Mouse (Mus musculus) neural tube, embryonic 11.5 days (tissue): ENCODE results near the gene Slc7a7. TPM values are rescaled to one million over a fixed set of nuclear protein-coding genes. Genes with fewer than 3 reads are reported as not detected.

Experiments used
- ATAC-seq: fragments of 200-750 bp; cut with Nextera tagmentation; 2 replicates; pipeline ENCODE4 v1.8.0; 2017; ENCODE audit warnings: moderate number of reproducible peaks, mild to moderate bottlenecking, moderate TSS enrichment, moderate library complexity; ENCODE audit not compliant: insufficient read depth, low FRiP score, low TSS enrichment
- DNase-seq: peaks from one replicate; pipeline ENCODE4 v3.0.0-alpha.2; 2015; ENCODE audit warnings: low spot score
- H3K27ac ChIP-seq: fragments of 300-500 bp; sonication (generic); 2 replicates; pipeline ENCODE4 v1.5.1; 2014; ENCODE audit warnings: low read depth, mild to moderate bottlenecking, low read length
- H3K27me3 ChIP-seq: fragments of 300-500 bp; sonication (generic); 2 replicates; pipeline ENCODE4 v1.6.1; 2014; ENCODE audit warnings: mild to moderate bottlenecking, low read length, mixed read lengths; ENCODE audit not compliant: control insufficient read depth, insufficient read depth
- H3K36me3 ChIP-seq: fragments of 300-500 bp; sonication (generic); 2 replicates; pipeline ENCODE4 v1.6.1; 2014; ENCODE audit warnings: mild to moderate bottlenecking, low read length, moderate library complexity, mixed read lengths; ENCODE audit not compliant: control insufficient read depth, insufficient read depth
- H3K4me1 ChIP-seq: fragments of 300-500 bp; sonication (generic); 2 replicates; pipeline ENCODE4 v1.6.1; 2014; ENCODE audit warnings: low read length, mixed read lengths; ENCODE audit not compliant: control insufficient read depth, insufficient read depth
- H3K4me2 ChIP-seq: fragments of 300-500 bp; sonication (generic); 2 replicates; pipeline ENCODE4 v1.6.1; 2014; ENCODE audit warnings: low read depth, mild to moderate bottlenecking, moderate library complexity
- H3K4me3 ChIP-seq: fragments of 300-500 bp; sonication (generic); 2 replicates; pipeline ENCODE4 v1.5.1; 2014; ENCODE audit warnings: low read depth, low read length
- H3K9ac ChIP-seq: fragments of 300-500 bp; sonication (generic); 2 replicates; pipeline ENCODE4 v1.6.1; 2014; ENCODE audit warnings: mild to moderate bottlenecking, low read length
- H3K9me3 ChIP-seq: fragments of 300-500 bp; sonication (generic); 2 replicates; pipeline ENCODE4 v1.6.1; 2016; ENCODE audit warnings: low read length; ENCODE audit not compliant: control insufficient read depth
- WGBS: fragments of 180-500 bp; shearing (Covaris S2); extraction: QIAGEN DNeasy Blood & Tissue Kit; methylation state at CpG from one replicate; pipeline ENCODE4 v1.1.7; 2014; 5-methylcytosine and 5-hydroxymethylcytosine counted together
- polyA plus RNA-seq: library from polyadenylated mRNA; unstranded; fragments of >200 nt; fragmentation: Nextera tagmentation; extraction: Ambion mirVana; gene quantifications from 2 replicates; pipeline ENCODE4 v1.2.1, GENCODE M21; 2014

Gene Slc7a7
- polyA plus RNA-seq, 1 experiment from 2014 or later: 4.8 TPM

GRCm38 (mm10) chr14:54377166-54377565, 40.4 kb downstream of the Slc7a7 start:
- no peak for DNase-seq
- no peak overlapping the region for H3K9ac ChIP-seq
- no peak overlapping the region for H3K4me2 ChIP-seq
- no peaks in the 10 kb centered on the region for H3K36me3 ChIP-seq
- H3K4me1 ChIP-seq: no peaks in the 10 kb centered on the region
- no peak overlapping the region for H3K27ac ChIP-seq
- H3K9me3 ChIP-seq: no peaks in the 10 kb centered on the region
- WGBS: 93% methylated on average over 6 of the region's 6 CpGs
- H3K27me3 ChIP-seq: no peaks in the 10 kb centered on the region
- H3K4me3 ChIP-seq: no peak overlapping the region
- no peak for ATAC-seq

GRCm38 (mm10) chr14:54375916-54376315, 41.7 kb downstream of the Slc7a7 start:
- WGBS: 75% methylated on average over 3 of the region's 3 CpGs
- Histone ChIP-seq H3K9ac (no peak overlapping the region), H3K27me3 (no peaks in the 10 kb centered on the region), H3K4me3 (no peak overlapping the region), H3K36me3 (no peaks in the 10 kb centered on the region), H3K27ac (no peak overlapping the region), H3K4me2 (no peak overlapping the region), H3K4me1 (no peaks in the 10 kb centered on the region), H3K9me3 (0 out of 2 replicates have a peak, but pooled peaks cover 4% of the 10 kb centered on the region)
- ATAC-seq: no peak
- no peak for DNase-seq

- no peak for DNase-seq
- WGBS: 91% methylated on average over 9 of the region's 9 CpGs
- H3K9ac ChIP-seq: no peak overlapping the region
Measured at GRCm38 (mm10) chr14:54372923-54373322, 44.7 kb downstream of the Slc7a7 start.

GRCm38 (mm10) chr14:54371460-54371859, 46.1 kb downstream of the Slc7a7 start:
- no peak overlapping the region for H3K4me2 ChIP-seq
- H3K9me3 ChIP-seq: 0 out of 2 replicates have a peak, but pooled peaks cover 4% of the 10 kb centered on the region
- 96% methylated on average over 10 of the region's 10 CpGs for WGBS
- H3K36me3 ChIP-seq: peaks cover 26% of the 10 kb centered on the region
- no peak overlapping the region for H3K27ac ChIP-seq
- H3K27me3 ChIP-seq: no peaks in the 10 kb centered on the region
- DNase-seq (no peak), ATAC-seq (no peak)
- no peaks in the 10 kb centered on the region for H3K4me1 ChIP-seq
- no peak overlapping the region for H3K9ac ChIP-seq
- no peak overlapping the region for H3K4me3 ChIP-seq

More at GRCm38 (mm10) chr14:54372923-54373322, 44.7 kb downstream of the Slc7a7 start:
- H3K9me3 ChIP-seq: 0 out of 2 replicates have a peak, but pooled peaks cover 4% of the 10 kb centered on the region
- H3K4me2 ChIP-seq: no peak overlapping the region
- H3K4me3 ChIP-seq: no peak overlapping the region
- no peak for ATAC-seq
- H3K27me3 ChIP-seq: no peaks in the 10 kb centered on the region
- H3K27ac ChIP-seq: no peak overlapping the region
- peaks cover 14% of the 10 kb centered on the region for H3K36me3 ChIP-seq
- H3K4me1 ChIP-seq: no peaks in the 10 kb centered on the region

- H3K4me3 ChIP-seq: no peak overlapping the region
- 93% methylated on average over 6 of the region's 6 CpGs for WGBS
- H3K4me1 ChIP-seq: no peaks in the 10 kb centered on the region
- H3K36me3 ChIP-seq: peaks cover 27% of the 10 kb centered on the region
- no peak for ATAC-seq
- DNase-seq: no peak
- no peak overlapping the region for H3K4me2 ChIP-seq
- 0 out of 2 replicates have a peak, but pooled peaks cover 4% of the 10 kb centered on the region for H3K9me3 ChIP-seq
- H3K9ac ChIP-seq: no peak overlapping the region
- no peak overlapping the region for H3K27ac ChIP-seq
- H3K27me3 ChIP-seq: no peaks in the 10 kb centered on the region
Measured at GRCm38 (mm10) chr14:54370595-54370994, 47.0 kb downstream of the Slc7a7 start.

GRCm38 (mm10) chr14:54369372-54369771, 48.2 kb downstream of the Slc7a7 start:
- Histone ChIP-seq H3K4me2 (no peak overlapping the region), H3K27ac (no peak overlapping the region), H3K4me3 (no peak overlapping the region), H3K9ac (no peak overlapping the region), H3K9me3 (0 out of 2 replicates have a peak, but pooled peaks cover 4% of the 10 kb centered on the region), H3K36me3 (peaks cover 27% of the 10 kb centered on the region), H3K27me3 (no peaks in the 10 kb centered on the region), H3K4me1 (no peaks in the 10 kb centered on the region)
- no peak for DNase-seq
- no peak for ATAC-seq
- 98% methylated on average over 3 of the region's 3 CpGs for WGBS

- no peaks in the 10 kb centered on the region for H3K4me1 ChIP-seq
- no peaks in the 10 kb centered on the region for H3K27me3 ChIP-seq
- DNase-seq (no peak), ATAC-seq (no peak)
- 93% methylated on average over 18 of the region's 18 CpGs for WGBS
- no peak overlapping the region for H3K27ac ChIP-seq
- no peak overlapping the region for H3K4me3 ChIP-seq
- H3K36me3 ChIP-seq: peaks cover 27% of the 10 kb centered on the region
- H3K9me3 ChIP-seq: 0 out of 2 replicates have a peak, but pooled peaks cover 4% of the 10 kb centered on the region
- no peak overlapping the region for H3K4me2 ChIP-seq
- no peak overlapping the region for H3K9ac ChIP-seq
Measured at GRCm38 (mm10) chr14:54367429-54368060, 50.0 kb downstream of the Slc7a7 start.

GRCm38 (mm10) chr14:54366581-54366980, 51.0 kb downstream of the Slc7a7 start:
- Histone ChIP-seq H3K36me3 (peaks cover 27% of the 10 kb centered on the region), H3K4me2 (no peak overlapping the region), H3K27me3 (no peaks in the 10 kb centered on the region), H3K4me1 (peaks cover 3% of the 10 kb centered on the region; the same call in 1 of the 2 replicates), H3K9ac (no peak overlapping the region), H3K4me3 (no peak overlapping the region), H3K9me3 (0 out of 2 replicates have a peak, but pooled peaks cover 2% of the 10 kb centered on the region), H3K27ac (no peak overlapping the region)
- 95% methylated on average over 10 of the region's 10 CpGs for WGBS
- DNase-seq (no peak), ATAC-seq (no peak)

- Histone ChIP-seq H3K4me1 (peaks cover 5% of the 10 kb centered on the region; the same call in 1 of the 2 replicates), H3K4me3 (no peak overlapping the region), H3K4me2 (no peak overlapping the region), H3K36me3 (peaks cover 22% of the 10 kb centered on the region), H3K9ac (no peak overlapping the region), H3K9me3 (no peaks in the 10 kb centered on the region), H3K27me3 (no peaks in the 10 kb centered on the region), H3K27ac (no peak overlapping the region)
- no peak for DNase-seq
- no peak for ATAC-seq
- 92% methylated on average over 5 of the region's 5 CpGs for WGBS
Measured at GRCm38 (mm10) chr14:54365026-54365645, 52.4 kb downstream of the Slc7a7 start.
